Mouse (Mus musculus): ENCODE measurements around the gene Pank4. TPM values are rescaled to one million over a fixed set of nuclear protein-coding genes. Genes with fewer than 3 reads are reported as not detected.

The Pank4 gene
- total RNA-seq, 2 experiments from 2014 or later = 34.5 to 39.8 TPM

GRCm38 (mm10) chr4:154942632-154943322 is 21.1 kb upstream of the Pank4 start:
- intact Hi-C loops (cut with DNase I) = loop anchor here (10.0 kb wide), 1 partner anchor 68 kb away; no protein-coding TSS in a partner anchor

GRCm38 (mm10) chr4:154943323-154944039 is 20.4 kb upstream of the Pank4 start:
- intact Hi-C loops (cut with DNase I) = loop anchor here (10.0 kb wide), 1 partner anchor 69 kb away; no protein-coding TSS in a partner anchor
- no peak for DNase-seq

More at GRCm38 (mm10) chr4:154942632-154943322, 21.1 kb upstream of the Pank4 start:
- DNase-seq = no peak

- intact Hi-C loops (cut with DNase I) = loop anchor here (10.0 kb wide), 1 partner anchor 69 kb away; no protein-coding TSS in a partner anchor
- peak; percentile 77 for DNase-seq
These were observed 19.8 kb upstream of the Pank4 start for GRCm38 (mm10) chr4:154944121-154944590.

GRCm38 (mm10) chr4:154946319-154946718 is 17.6 kb upstream of the Pank4 start:
- DNase-seq = peak; percentile 82
- intact Hi-C loops (cut with DNase I) = loop anchor here (10.0 kb wide), 1 partner anchor 72 kb away; no protein-coding TSS in a partner anchor

- DNase-seq = peak; percentile 92
These were observed 15.6 kb upstream of the Pank4 start for GRCm38 (mm10) chr4:154948066-154948939.

GRCm38 (mm10) chr4:154948940-154949588 is 14.9 kb upstream of the Pank4 start:
- intact Hi-C loops (cut with DNase I) = loop anchor here (10.0 kb wide), 1 partner anchor 74 kb away; no protein-coding TSS in a partner anchor
- no peak for DNase-seq

More at GRCm38 (mm10) chr4:154948066-154948939, 15.6 kb upstream of the Pank4 start:
- intact Hi-C loops (cut with DNase I) = loop anchor here (10.0 kb wide), 1 partner anchor 74 kb away; no protein-coding TSS in a partner anchor

- DNase-seq = peak; percentile 47
- intact Hi-C loops (cut with DNase I) = loop anchor here (10.0 kb wide), 1 partner anchor 75 kb away; no protein-coding TSS in a partner anchor
These were observed 14.3 kb upstream of the Pank4 start for GRCm38 (mm10) chr4:154949589-154949982.

- intact Hi-C loops (cut with DNase I) = no loop called here
- peak; percentile 84 for DNase-seq
These were observed 11.3 kb upstream of the Pank4 start for GRCm38 (mm10) chr4:154952461-154953241.

- intact Hi-C loops (cut with DNase I) = no loop called here
- DNase-seq = no peak
These were observed 7.3 kb upstream of the Pank4 start for GRCm38 (mm10) chr4:154956604-154957003.

GRCm38 (mm10) chr4:154957289-154957993 is 6.5 kb upstream of the Pank4 start:
- intact Hi-C loops (cut with DNase I) = no loop called here

GRCm38 (mm10) chr4:154958171-154958570 is 5.8 kb upstream of the Pank4 start:
- DNase-seq = peak; percentile 92
- intact Hi-C loops (cut with DNase I) = no loop called here

More at GRCm38 (mm10) chr4:154957289-154957993, 6.5 kb upstream of the Pank4 start:
- DNase-seq = peak; percentile 51

- intact Hi-C loops (cut with DNase I) = no loop called here
- DNase-seq = no peak
These were observed 5.3 kb upstream of the Pank4 start for GRCm38 (mm10) chr4:154958621-154959020.

GRCm38 (mm10) chr4:154960021-154960689 is 3.8 kb upstream of the Pank4 start:
- intact Hi-C loops (cut with DNase I) = no loop called here
- DNase-seq = no peak

GRCm38 (mm10) chr4:154960690-154961225 is 3.2 kb upstream of the Pank4 start, which contains the start of gene Hes5:
Gene Hes5 (plus strand): TSS chr4:154960923.
- intact Hi-C loops (cut with DNase I) = no loop called here
- DNase-seq = peak; percentile 81

GRCm38 (mm10) chr4:154961226-154961738 is 2.6 kb upstream of the Pank4 start:
- intact Hi-C loops (cut with DNase I) = no loop called here
- DNase-seq = no peak

- intact Hi-C loops (cut with DNase I) = no loop called here
- DNase-seq = no peak
These were observed 2.0 kb upstream of the Pank4 start for GRCm38 (mm10) chr4:154961911-154962310.

- intact Hi-C loops (cut with DNase I) = no loop called here
These were observed 1.2 kb upstream of the Pank4 start for GRCm38 (mm10) chr4:154962683-154963082.

More at GRCm38 (mm10) chr4:154962683-154963082, 1.2 kb upstream of the Pank4 start:
- no peak for DNase-seq
